Mouse (Mus musculus): ENCODE results near the gene Olfr1450. TPM values are rescaled to one million over a fixed set of nuclear protein-coding genes. Genes with fewer than 3 reads are reported as not detected.

Gene Olfr1450
- polyA plus RNA-seq (2014; fragmentation: Illumina TruSeq; extraction: RNeasy Lipid Tissue Mini Kit (QIAGEN cat#74804)) = not detected

DNA sequence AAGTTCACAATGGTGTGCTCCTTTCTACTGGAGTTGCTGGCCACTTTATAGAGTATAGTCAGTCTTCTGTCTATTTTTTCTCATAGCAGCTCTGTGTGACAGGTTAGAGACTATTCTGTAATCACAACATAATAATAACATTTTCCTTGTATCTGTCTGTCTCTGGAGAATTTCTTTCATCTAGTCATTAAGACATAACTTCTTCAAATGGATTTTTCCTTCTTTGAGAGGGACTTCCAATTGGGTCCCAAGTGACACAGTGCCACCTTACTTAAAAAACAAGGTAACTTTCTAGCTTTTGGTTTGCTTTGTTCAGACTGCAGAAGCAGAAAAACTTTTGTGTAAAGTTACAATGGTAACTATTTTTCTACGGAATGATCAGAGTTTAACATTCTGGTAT, at the start of gene Olfr1450:
Gene Olfr1450, plus strand, starts transcription at position 301 of the 400 bp plus-strand sequence.

DNA sequence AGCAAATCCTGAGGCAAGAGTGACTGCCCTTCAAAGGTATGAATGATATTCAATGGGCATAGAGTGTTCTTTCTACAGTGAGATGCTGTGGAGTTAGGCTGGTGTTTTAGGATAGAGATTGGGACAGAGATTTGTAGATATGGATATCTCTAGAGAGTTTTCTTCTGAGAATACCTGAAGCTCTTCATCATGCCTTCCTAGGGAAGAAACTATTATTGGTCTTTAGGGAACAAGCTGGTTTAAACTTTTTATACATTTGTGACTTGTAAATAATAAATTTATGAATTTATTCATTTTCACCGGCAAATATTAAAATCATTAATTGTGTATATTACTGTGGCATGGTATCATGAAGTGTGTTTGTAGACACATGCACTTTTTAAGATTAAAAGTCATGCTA, 46.4 kb upstream of the Olfr1450 start, which contains the start of gene Olfr1447:
Gene Olfr1447, minus strand, starts transcription at position 101 of the 400 bp plus-strand sequence.

DNA sequence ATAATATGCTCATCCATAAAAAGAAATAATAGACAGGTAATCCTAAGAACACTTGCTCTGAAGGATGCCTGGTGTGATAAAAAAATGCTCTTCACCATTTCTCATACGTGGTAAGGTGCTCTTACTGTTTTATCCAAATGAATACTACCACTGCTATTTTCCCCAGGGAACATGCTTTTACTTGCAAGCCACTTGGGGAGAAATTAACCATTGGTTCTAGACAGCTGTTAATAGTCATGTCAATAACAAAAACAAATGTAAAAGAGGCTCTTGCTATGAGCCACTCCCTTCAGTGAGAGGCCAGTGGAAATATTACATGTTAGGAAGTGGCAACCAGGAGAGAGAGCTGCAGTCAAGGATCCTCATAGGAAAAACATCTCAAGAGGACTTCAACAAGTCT, 25.7 kb upstream of the Olfr1450 start, which contains the start of gene Olfr1448:
Gene Olfr1448, minus strand, starts transcription at position 101 of the 400 bp plus-strand sequence.

DNA sequence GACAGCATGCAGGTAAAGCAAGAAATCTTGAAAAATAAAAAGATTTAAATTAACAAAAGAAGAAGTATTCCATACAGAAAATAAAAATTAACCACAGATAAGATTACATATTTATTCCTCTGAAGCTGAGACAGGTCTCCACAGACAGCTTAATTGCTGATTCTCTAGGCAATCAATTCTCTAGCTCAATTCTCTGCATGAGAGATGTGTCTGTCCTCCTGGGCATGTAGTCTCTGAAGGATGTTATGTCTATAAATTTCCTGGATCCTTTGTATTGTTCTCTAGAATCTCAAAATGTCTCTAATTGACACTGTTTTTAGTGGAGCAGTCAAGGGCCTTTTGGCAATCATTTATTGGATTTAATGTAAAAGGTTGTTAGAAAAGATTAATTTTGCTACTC, 19.5 kb upstream of the Olfr1450 start, which contains the start of gene Olfr1449:
Gene Olfr1449, plus strand, starts transcription at position 301 of the 400 bp plus-strand sequence.

DNA sequence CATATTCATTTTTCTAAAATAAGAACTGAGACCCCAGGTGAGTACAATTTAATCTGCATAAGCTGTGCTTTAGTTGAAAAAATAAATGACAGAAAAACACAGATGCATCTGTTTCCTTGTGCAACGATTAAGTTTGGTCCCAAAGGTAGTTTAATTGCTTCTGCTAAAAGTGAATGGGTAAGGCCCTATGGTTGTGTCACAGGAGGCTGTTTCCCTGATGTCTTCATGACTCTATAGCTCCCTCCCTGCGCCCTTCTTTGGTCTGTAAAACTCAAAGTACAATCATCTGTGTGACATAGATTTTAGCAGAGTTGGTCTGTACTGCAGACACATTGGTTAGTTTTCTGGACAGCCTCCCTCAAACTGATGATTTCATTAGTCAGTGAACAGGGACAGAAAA, 44.7 kb downstream of the Olfr1450 start, which contains the start of gene Olfr1451:
Gene Olfr1451, plus strand, starts transcription at position 301 of the 400 bp plus-strand sequence.

Other genes with a start within 250 kb of the Olfr1450 start
- gene Cntf, start 184.6 kb upstream of the Olfr1450 start, polyA plus RNA-seq (2014; fragmentation: Illumina TruSeq; extraction: RNeasy Lipid Tissue Mini Kit (QIAGEN cat#74804)) = 3.2 TPM
- gene Zfp91, start 154.1 kb upstream of the Olfr1450 start, polyA plus RNA-seq (2014; fragmentation: Illumina TruSeq; extraction: RNeasy Lipid Tissue Mini Kit (QIAGEN cat#74804)) = 199 TPM
- 2.6 TPM for gene Lpxn, start 154.1 kb upstream of the Olfr1450 start, polyA plus RNA-seq (2014; fragmentation: Illumina TruSeq; extraction: RNeasy Lipid Tissue Mini Kit (QIAGEN cat#74804))
- gene Gm5244, start 103.6 kb upstream of the Olfr1450 start, polyA plus RNA-seq (2014; fragmentation: Illumina TruSeq; extraction: RNeasy Lipid Tissue Mini Kit (QIAGEN cat#74804)) = not detected
- not detected for gene Olfr1444, start 93.0 kb upstream of the Olfr1450 start, polyA plus RNA-seq (2014; fragmentation: Illumina TruSeq; extraction: RNeasy Lipid Tissue Mini Kit (QIAGEN cat#74804))
- not detected for gene Olfr1445, start 66.4 kb upstream of the Olfr1450 start, polyA plus RNA-seq (2014; fragmentation: Illumina TruSeq; extraction: RNeasy Lipid Tissue Mini Kit (QIAGEN cat#74804))
- gene Olfr1446, start 56.7 kb upstream of the Olfr1450 start, polyA plus RNA-seq (2014; fragmentation: Illumina TruSeq; extraction: RNeasy Lipid Tissue Mini Kit (QIAGEN cat#74804)) = not detected
- not detected for gene Olfr1447, start 46.5 kb upstream of the Olfr1450 start, polyA plus RNA-seq (2014; fragmentation: Illumina TruSeq; extraction: RNeasy Lipid Tissue Mini Kit (QIAGEN cat#74804))
- gene Olfr1448, start 25.8 kb upstream of the Olfr1450 start, polyA plus RNA-seq (2014; fragmentation: Illumina TruSeq; extraction: RNeasy Lipid Tissue Mini Kit (QIAGEN cat#74804)) = not detected
- gene Olfr1449, start 19.4 kb upstream of the Olfr1450 start, polyA plus RNA-seq (2014; fragmentation: Illumina TruSeq; extraction: RNeasy Lipid Tissue Mini Kit (QIAGEN cat#74804)) = not detected
- not detected for gene Olfr1451, start 44.8 kb downstream of the Olfr1450 start, polyA plus RNA-seq (2014; fragmentation: Illumina TruSeq; extraction: RNeasy Lipid Tissue Mini Kit (QIAGEN cat#74804))
- not detected for gene Olfr1453, start 78.1 kb downstream of the Olfr1450 start, polyA plus RNA-seq (2014; fragmentation: Illumina TruSeq; extraction: RNeasy Lipid Tissue Mini Kit (QIAGEN cat#74804))
- not detected for gene Olfr1454, start 110.4 kb downstream of the Olfr1450 start, polyA plus RNA-seq (2014; fragmentation: Illumina TruSeq; extraction: RNeasy Lipid Tissue Mini Kit (QIAGEN cat#74804))
- gene Olfr1457, start 147.6 kb downstream of the Olfr1450 start, polyA plus RNA-seq (2014; fragmentation: Illumina TruSeq; extraction: RNeasy Lipid Tissue Mini Kit (QIAGEN cat#74804)) = not detected
- not detected for gene Olfr1458, start 156.5 kb downstream of the Olfr1450 start, polyA plus RNA-seq (2014; fragmentation: Illumina TruSeq; extraction: RNeasy Lipid Tissue Mini Kit (QIAGEN cat#74804))
- not detected for gene Olfr1459, start 199.3 kb downstream of the Olfr1450 start, polyA plus RNA-seq (2014; fragmentation: Illumina TruSeq; extraction: RNeasy Lipid Tissue Mini Kit (QIAGEN cat#74804))
- not detected for gene Olfr1461, start 212.7 kb downstream of the Olfr1450 start, polyA plus RNA-seq (2014; fragmentation: Illumina TruSeq; extraction: RNeasy Lipid Tissue Mini Kit (QIAGEN cat#74804))
- not detected for gene Olfr1462, start 235.5 kb downstream of the Olfr1450 start, polyA plus RNA-seq (2014; fragmentation: Illumina TruSeq; extraction: RNeasy Lipid Tissue Mini Kit (QIAGEN cat#74804))

All from ovary, adult 10 weeks (tissue).